Mouse (Mus musculus) left cerebral cortex, postnatal 4 days (tissue): ENCODE data around the gene Aldh1l1. TPM values are rescaled to one million over a fixed set of nuclear protein-coding genes. Genes with fewer than 3 reads are reported as not detected.

Experiments
- DNase-seq: peaks from one replicate; pipeline ENCODE4 v3.0.0-alpha.2; 2022
- intact Hi-C: fragments of 180-260 bp; cut with DNase I; formaldehyde crosslinking; loops from one replicate; pipeline ENCODE4 v1.15.1; 2025
- total RNA-seq, 2 experiments: library from RNA; stranded (reverse); gene quantifications; 2 replicates each; pipeline ENCODE4 v1.2.3; 2021

Aldh1l1 gene
- total RNA-seq: 10 to 100 TPM; 56.1 to 57.5 TPM

GRCm38 (mm10) chr6:90486176-90486921 is at the start of gene Aldh1l1:
Gene Aldh1l1 (plus strand): TSS chr6:90486427.
- no peak for DNase-seq
- intact Hi-C loops: no loop called here

- intact Hi-C loops: no loop called here
- no peak for DNase-seq
Observed at GRCm38 (mm10) chr6:90437041-90437440, 49.2 kb upstream of the Aldh1l1 start.

DNA sequence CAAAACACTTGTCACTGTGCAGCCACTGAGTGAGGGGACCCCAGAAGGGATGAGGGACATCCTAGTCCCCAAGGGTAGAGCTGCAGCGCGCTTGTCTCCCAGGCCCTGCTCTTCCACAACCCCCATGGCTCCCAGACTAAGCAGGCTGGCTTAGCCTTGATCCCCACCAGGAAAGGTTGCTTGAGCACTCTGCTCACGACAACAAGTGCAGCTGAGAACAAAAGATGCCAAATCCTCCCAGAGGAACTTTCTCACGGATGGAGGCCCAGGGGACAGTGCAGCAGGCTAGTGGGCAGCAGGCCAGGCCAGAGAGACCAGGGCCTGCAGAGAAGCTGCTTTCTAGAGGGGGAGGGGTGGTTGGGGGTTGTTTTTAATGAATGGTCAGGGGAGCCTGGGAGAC is 39.3 kb upstream of the Aldh1l1 start:
- DNase-seq: peak; percentile 77
- intact Hi-C loops: no loop called here

- intact Hi-C loops: loop anchor here (5.0 kb wide), 1 partner anchor 62 kb away; no protein-coding TSS in a partner anchor
Observed at GRCm38 (mm10) chr6:90450179-90450578, 36.0 kb upstream of the Aldh1l1 start.

GRCm38 (mm10) chr6:90450697-90451096 is 35.5 kb upstream of the Aldh1l1 start:
- peak; percentile 62 for DNase-seq
- intact Hi-C loops: loop anchor here (5.0 kb wide), 1 partner anchor 62 kb away; no protein-coding TSS in a partner anchor

More at GRCm38 (mm10) chr6:90450179-90450578, 36.0 kb upstream of the Aldh1l1 start:
- peak; percentile 89 for DNase-seq

DNA sequence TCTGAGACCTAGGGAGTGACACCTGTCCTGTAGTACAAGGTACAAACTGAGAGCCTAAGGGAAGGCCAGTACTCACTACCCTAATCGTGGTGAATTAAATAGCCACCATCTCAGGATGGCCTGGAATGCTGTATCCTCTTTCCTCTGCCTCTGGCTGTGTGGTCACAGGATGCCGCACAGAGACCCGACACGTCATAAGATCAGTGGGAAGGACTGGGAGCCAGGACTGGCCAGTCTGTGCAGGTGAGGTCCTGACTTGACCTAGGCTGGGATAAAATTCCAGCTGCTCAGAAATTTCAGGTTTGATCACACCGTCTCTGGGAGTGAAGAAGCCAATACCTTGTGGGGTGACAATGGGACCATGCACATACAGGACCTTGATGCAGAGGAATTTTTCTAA is 34.7 kb upstream of the Aldh1l1 start:
- intact Hi-C loops: loop anchor here (5.0 kb wide), 1 partner anchor 61 kb away; no protein-coding TSS in a partner anchor
- no peak for DNase-seq

DNA sequence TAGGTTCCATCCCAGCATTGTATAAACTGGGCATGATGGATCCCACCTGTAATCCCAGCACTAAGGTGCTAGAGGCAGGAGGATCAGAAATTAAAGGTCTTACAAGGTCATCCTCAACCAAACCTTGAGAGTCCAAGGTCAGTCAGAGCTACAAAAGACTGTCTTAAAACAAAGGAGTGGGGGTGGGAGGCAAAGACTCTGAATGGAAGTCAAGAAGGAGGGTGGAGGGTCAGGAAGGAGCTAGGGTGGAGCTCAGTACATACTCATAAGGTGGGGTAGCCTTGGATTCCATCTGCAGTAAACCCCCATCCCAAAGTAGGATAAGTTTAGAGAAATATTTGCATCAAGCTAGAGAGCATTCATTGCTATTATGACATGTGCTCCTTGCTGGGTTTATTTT is 33.6 kb upstream of the Aldh1l1 start:
- intact Hi-C loops: loop anchor here (5.0 kb wide), 1 partner anchor 60 kb away; no protein-coding TSS in a partner anchor
- DNase-seq: no peak

GRCm38 (mm10) chr6:90453751-90454150 is 32.5 kb upstream of the Aldh1l1 start:
- intact Hi-C loops: loop anchor here (5.0 kb wide), 1 partner anchor 59 kb away; no protein-coding TSS in a partner anchor
- no peak for DNase-seq

GRCm38 (mm10) chr6:90457421-90457820 is 28.8 kb upstream of the Aldh1l1 start:
- intact Hi-C loops: no loop called here
- DNase-seq: no peak

DNA sequence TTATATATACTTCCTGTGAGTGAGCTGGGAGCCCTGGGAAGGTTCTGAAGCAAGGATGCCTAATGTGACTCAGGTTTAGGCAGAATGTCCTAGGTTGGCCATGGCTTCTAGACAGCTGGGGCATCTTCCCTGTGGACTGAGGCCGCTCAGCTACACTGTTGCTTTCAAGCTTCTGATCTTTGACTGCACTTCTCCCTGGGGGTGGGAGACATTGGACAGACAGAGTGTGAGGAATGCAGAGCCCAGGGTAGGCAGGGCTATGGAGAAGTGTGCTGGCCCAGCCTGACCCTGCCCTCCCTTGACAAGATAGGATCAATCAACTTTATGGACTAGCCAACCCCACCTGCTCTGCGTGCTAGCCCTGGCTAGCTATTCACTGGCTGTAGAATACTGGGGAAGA is 25.0 kb upstream of the Aldh1l1 start:
- DNase-seq: no peak
- intact Hi-C loops: no loop called here

DNA sequence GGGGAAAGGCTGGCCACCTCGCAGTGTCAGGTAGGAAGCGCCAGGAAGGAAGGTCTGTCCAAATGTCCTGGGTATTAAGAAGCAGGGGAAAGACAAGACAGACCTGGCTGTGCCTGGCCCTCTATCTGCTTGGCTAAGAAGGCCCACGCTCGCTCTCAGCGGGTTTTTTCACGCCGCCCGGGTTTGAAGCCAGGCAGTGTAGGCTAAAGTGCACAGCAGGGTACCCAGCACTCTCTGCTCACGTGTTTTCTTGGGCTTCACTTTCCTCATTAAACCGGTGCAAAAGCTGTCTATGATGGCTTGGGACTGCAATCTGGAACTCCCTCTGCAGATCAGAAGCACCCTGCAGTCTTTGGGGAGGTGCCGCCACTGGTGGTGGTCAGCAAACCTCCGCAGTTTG is 24.5 kb upstream of the Aldh1l1 start:
- no peak for DNase-seq
- intact Hi-C loops: no loop called here

DNA sequence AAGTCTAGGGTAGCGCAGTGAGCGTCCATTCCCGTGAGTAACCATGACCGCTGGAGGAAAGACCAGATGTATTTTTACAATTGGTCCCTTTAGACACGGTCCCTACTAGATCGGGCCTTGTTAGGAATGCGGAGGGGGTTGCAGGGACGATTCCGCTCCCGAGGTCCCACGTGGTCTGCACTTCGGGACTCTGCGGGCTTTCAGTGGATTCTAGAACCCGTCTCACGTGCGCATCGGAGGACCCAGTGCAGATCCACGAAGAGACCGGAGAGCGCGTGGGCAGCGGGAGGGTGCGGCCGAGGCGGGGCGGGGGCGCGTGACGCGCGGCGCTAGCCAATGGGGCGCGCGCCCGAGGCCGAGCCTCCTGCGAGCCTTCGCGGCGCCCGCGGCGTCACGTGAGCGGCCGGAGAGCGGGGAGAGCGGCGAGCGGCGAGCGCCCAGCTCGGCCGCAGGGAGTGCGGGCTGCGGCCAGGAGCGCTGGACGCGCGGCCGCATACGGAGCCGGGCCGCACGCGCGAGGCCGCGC is 24.0 kb upstream of the Aldh1l1 start, which contains the start of gene Klf15:
Gene Klf15 (plus strand): TSS at position 396 of the 526 bp plus-strand sequence.
- intact Hi-C loops: no loop called here

DNA sequence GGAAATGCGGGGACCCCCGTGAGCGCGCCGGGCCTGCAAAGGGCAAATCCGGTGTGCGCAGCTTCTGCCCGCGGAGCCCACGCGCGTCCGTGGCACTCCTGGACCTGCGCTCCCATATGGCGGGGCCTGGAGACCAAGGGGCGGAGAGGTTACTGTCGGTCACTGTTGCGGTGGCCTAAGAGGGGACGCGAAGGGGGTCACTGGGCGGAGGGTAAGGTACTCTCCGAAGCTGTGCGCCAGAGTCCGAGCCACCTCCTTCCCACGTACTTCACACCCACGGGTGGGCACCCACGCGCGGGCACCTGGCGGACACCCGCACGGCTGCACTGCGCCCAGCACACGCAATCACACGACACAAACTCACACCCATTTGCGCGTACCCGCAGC is 23.4 kb upstream of the Aldh1l1 start:
- DNase-seq: no peak
- intact Hi-C loops: no loop called here

More for the DNA sequence above, 24.0 kb upstream of the Aldh1l1 start, which contains the start of gene Klf15:
- peak; percentile 68 for DNase-seq

- peak; percentile 80 for DNase-seq
- intact Hi-C loops: no loop called here
Observed at GRCm38 (mm10) chr6:90463228-90463862, 22.9 kb upstream of the Aldh1l1 start.

DNA sequence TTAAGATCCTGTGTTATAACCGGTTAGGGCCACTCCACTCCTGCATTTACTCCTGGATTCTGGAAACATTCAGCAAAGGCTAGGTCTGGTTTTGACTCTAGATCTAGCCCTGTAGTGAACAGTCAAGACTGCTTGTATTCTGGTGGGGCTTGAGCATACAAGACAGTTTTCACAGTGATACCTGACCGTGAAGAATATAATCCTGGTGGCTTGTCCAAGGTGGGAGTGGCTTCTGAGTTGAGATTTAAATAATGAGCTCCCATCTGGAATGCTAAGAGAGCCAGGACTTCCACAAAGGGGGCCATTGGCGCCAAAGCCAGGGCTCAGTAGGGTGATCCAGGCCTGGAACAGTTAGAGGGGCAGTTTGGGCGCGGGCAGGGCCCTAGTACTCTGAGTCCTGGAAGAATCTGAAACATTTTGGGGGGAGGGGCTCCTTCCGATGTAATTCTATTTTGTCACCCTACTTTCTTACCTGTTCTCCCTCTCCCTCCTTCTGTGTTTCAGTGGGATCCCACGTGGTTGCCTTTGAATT is 22.3 kb upstream of the Aldh1l1 start:
- intact Hi-C loops: no loop called here
- DNase-seq: no peak

- intact Hi-C loops: no loop called here
- no peak for DNase-seq
Observed at GRCm38 (mm10) chr6:90465028-90465640, 21.1 kb upstream of the Aldh1l1 start.

DNA sequence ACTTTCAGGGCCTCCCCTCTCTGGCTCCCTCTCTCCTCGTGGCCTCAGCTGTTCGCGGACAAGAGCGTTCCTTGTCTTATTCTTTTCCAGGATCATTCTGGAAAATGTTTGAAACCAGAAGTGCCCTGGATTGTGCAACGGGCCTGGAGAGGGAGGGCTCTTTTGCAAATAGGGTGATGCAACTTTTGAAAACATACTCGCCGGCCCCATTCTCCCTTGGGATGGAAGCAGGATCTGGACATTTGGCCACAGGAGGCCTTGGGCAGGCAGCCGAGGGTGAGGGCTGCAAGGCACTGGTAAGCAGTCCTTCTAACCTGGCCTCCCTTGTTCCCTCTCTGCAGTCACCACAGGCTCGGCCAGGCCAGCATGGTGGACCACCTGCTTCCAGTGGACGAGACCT is 20.1 kb upstream of the Aldh1l1 start:
- intact Hi-C loops: no loop called here
- DNase-seq: peak; percentile 28

DNA sequence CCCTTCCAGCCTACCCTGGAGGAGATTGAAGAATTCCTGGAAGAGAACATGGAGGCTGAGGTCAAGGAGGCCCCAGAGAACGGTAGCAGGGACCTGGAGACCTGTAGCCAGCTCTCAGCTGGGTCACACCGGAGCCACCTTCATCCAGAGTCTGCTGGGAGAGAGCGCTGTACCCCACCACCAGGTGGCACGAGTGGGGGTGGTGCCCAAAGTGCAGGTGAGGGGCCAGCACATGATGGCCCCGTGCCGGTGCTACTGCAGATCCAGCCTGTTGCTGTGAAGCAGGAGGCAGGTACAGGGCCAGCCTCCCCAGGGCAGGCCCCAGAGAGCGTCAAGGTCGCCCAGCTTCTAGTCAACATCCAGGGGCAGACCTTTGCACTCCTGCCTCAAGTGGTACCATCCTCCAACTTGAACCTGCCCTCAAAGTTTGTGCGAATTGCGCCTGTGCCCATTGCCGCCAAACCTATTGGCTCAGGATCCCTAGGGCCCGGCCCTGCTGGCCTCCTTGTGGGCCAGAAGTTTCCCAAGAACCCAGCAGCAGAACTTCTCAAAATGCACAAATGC is 19.3 kb upstream of the Aldh1l1 start:
- intact Hi-C loops: no loop called here
- DNase-seq: no peak

DNA sequence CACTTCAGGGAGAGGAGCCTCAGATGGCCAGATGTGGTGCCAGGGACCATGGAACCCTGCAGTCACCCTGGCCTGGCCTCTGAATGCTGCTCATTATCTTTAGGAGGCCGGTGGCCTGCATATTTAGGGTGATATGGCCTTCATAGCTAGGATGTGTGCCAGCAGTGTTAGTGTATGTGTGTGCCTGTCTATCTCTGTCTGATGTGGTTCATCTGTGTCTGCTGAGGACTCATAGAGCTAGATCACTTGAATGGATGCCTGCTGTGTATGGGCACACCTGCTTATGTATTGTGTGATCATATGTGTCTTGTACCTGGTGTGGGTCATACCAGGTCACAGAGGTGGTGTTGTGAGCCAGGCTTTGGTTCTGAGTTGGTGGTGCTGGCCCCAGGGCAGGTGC is 18.0 kb upstream of the Aldh1l1 start:
- intact Hi-C loops: no loop called here

GRCm38 (mm10) chr6:90469041-90469440 is 17.2 kb upstream of the Aldh1l1 start:
- intact Hi-C loops: no loop called here
- DNase-seq: no peak

More for the DNA sequence above, 18.0 kb upstream of the Aldh1l1 start:
- no peak for DNase-seq

- no peak for DNase-seq
Observed at GRCm38 (mm10) chr6:90470255-90470654, 16.0 kb upstream of the Aldh1l1 start.

More at GRCm38 (mm10) chr6:90470255-90470654, 16.0 kb upstream of the Aldh1l1 start:
- intact Hi-C loops: no loop called here
